ENCODE assay signal across 8 mouse cellular contexts in genomic region chr8:84001281-84002000, GRCm38 (mm10). TPM values are rescaled to one million over a fixed set of nuclear protein-coding genes. Genes with fewer than 3 reads are reported as not detected.
DNase-seq lines count a peak whose midpoint lies in the region; ATAC-seq and TF ChIP-seq lines count a peak whose summit lies in the region.

1700067K01Rik (plus strand) TSS chr8:84001502.

- TF ChIP-seq CTCF in lung, embryonic 14.5 days (IDR thresholded peaks at IDR 0.05; ENCODE audit: low read depth), result no peak

- WGBS in lung, embryonic 14.5 days, result 36% methylated on average over 61 of the region's 61 CpGs
- WGBS in limb, embryonic 11.5 days, result 23% methylated on average over 48 of the region's 61 CpGs
- WGBS in stomach, embryonic 15.5 days, result 47% methylated on average over 61 of the region's 61 CpGs

- peaks cover 34% of the 10 kb centered on the region for H3K36me3 ChIP-seq in lung, embryonic 14.5 days (ENCODE audit: insufficient read depth)
- H3K36me3 ChIP-seq in limb, embryonic 11.5 days (ENCODE audit: control insufficient read depth, insufficient read depth, low read length), result peaks cover 5% of the 10 kb centered on the region; the same call in 1 of the 2 replicates
- peaks cover 20% of the 10 kb centered on the region for H3K36me3 ChIP-seq in stomach, embryonic 15.5 days

- peaks cover 6% of the 10 kb centered on the region; the same call in 1 of the 2 replicates for H3K4me1 ChIP-seq in lung, embryonic 14.5 days (ENCODE audit: insufficient read depth)
- peaks cover 18% of the 10 kb centered on the region for H3K4me1 ChIP-seq in limb, embryonic 11.5 days (ENCODE audit: control insufficient read depth, insufficient read depth, low read length)
- peaks cover 32% of the 10 kb centered on the region for H3K4me1 ChIP-seq in stomach, embryonic 15.5 days

- H3K9me3 ChIP-seq in lung, embryonic 14.5 days (ENCODE audit: low read depth, low read length), result no peaks in the 10 kb centered on the region
- H3K9me3 ChIP-seq in limb, embryonic 11.5 days (ENCODE audit: control insufficient read depth, low read length), result no peaks in the 10 kb centered on the region
- H3K9me3 ChIP-seq in stomach, embryonic 15.5 days, result no peaks in the 10 kb centered on the region

- peak; percentile 39 for DNase-seq in cerebellum, adult 9-10 months
- no peak for DNase-seq in cerebellum, adult 18-20 months
- peak; percentile 35 for DNase-seq in lung, embryonic 14.5 days
- no peak for DNase-seq in lung, postnatal 10 days
- DNase-seq in limb, embryonic 11.5 days (ENCODE audit: low spot score), result no peak
- DNase-seq in embryo, embryonic 10 days (ENCODE audit: low spot score), result no peak
- DNase-seq in left cerebral cortex, adult 18-20 months (ENCODE audit: low spot score in 2 of 2), result no peak

- H3K27me3 ChIP-seq in lung, embryonic 14.5 days (ENCODE audit: insufficient read depth, low read length), result 0 out of 2 replicates have a peak, but pooled peaks cover 3% of the 10 kb centered on the region
- H3K27me3 ChIP-seq in limb, embryonic 11.5 days (ENCODE audit: control insufficient read depth, insufficient read depth, low read length), result 0 out of 2 replicates have a peak, but pooled peaks cover 6% of the 10 kb centered on the region
- H3K27me3 ChIP-seq in stomach, embryonic 15.5 days (replicated peaks), result no peaks in the 10 kb centered on the region

- H3K9ac ChIP-seq in lung, embryonic 14.5 days, result no peak within 1 kb of the TSS; the same call in 1 of the 2 replicates
- H3K9ac ChIP-seq in limb, embryonic 11.5 days (ENCODE audit: low read length), result no peak within 1 kb of the TSS
- no peak within 1 kb of the TSS for H3K9ac ChIP-seq in stomach, embryonic 15.5 days

- peak within 1 kb of the TSS; percentile 35 for H3K4me2 ChIP-seq in lung, embryonic 14.5 days
- H3K4me2 ChIP-seq in limb, embryonic 11.5 days (ENCODE audit: low read depth, severe bottlenecking), result peak within 1 kb of the TSS; percentile 29
- H3K4me2 ChIP-seq in stomach, embryonic 15.5 days, result peak within 1 kb of the TSS; percentile 21

- H3K27ac ChIP-seq in lung, embryonic 14.5 days (ENCODE audit: low read depth), result 0 out of 2 replicates have a peak within 1 kb of the TSS, but pooled peaks have one; percentile 24
- no peak within 1 kb of the TSS for H3K27ac ChIP-seq in limb, embryonic 11.5 days (replicated peaks; ENCODE audit: low read depth, low read length)
- no peak within 1 kb of the TSS for H3K27ac ChIP-seq in stomach, embryonic 15.5 days

- no peak for ATAC-seq in lung, embryonic 14.5 days (ENCODE audit: insufficient read depth)
- no peak for ATAC-seq in limb, embryonic 11.5 days (ENCODE audit: insufficient number of reproducible peaks, low FRiP score, low TSS enrichment, low read depth)
- ATAC-seq in stomach, embryonic 15.5 days (ENCODE audit: insufficient read depth, low FRiP score, low read depth), result no peak

- 0 out of 2 replicates have a peak within 1 kb of the TSS, but pooled peaks have one; percentile 17 for H3K4me3 ChIP-seq in lung, embryonic 14.5 days (ENCODE audit: low read depth, low read length)
- 0 out of 2 replicates have a peak within 1 kb of the TSS, but pooled peaks have one; percentile 5 for H3K4me3 ChIP-seq in limb, embryonic 11.5 days (ENCODE audit: low read depth, low read length)
- peak within 1 kb of the TSS; percentile 6; the same call in 1 of the 2 replicates for H3K4me3 ChIP-seq in stomach, embryonic 15.5 days (replicated peaks)

RNA-seq across cellular contexts. Expression of gene 1700067K01Rik, which starts in this region (rescaled TPM):
- 1.4 and 1.5 TPM in 2 replicates for polyA plus RNA-seq in lung, embryonic 14.5 days (2014; fragmentation: Nextera tagmentation; extraction: Ambion mirVana)
- polyA plus RNA-seq in limb, embryonic 11.5 days (2014; fragmentation: Nextera tagmentation; extraction: Ambion mirVana), result 1.2 and 1.5 TPM in 2 replicates
- polyA plus RNA-seq in stomach, embryonic 15.5 days (2015; fragmentation: Nextera tagmentation; extraction: Ambion mirVana), result 0.53 and 0.68 TPM in 2 replicates
- total RNA-seq in left cerebral cortex, adult 18-20 months (2021), result under 1 TPM; 0.42 to 0.53 TPM

Comparison
In these comparisons a context has a peak if more than half of its experiments do, and no peak if none do; other contexts are left out.
1. DNase-seq: peak in cerebellum, adult 9-10 months (single experiment) and lung, embryonic 14.5 days (single experiment); none in cerebellum, adult 18-20 months (0 of 2), lung, postnatal 10 days (single experiment), limb, embryonic 11.5 days (single experiment), embryo, embryonic 10 days (single experiment) and left cerebral cortex, adult 18-20 months (0 of 2).
2. Peak in every context shown above with its lines, with median percentiles within 50 percentile points of each other: H3K4me2 ChIP-seq and H3K4me3 ChIP-seq.